Mouse (Mus musculus) testis, adult 2 months (tissue): ENCODE measurements at regions not wholly inside any gene's neighbourhood (a gene's known extent, or its start where the extent isn't known, plus 50 kb on each side); places are given as distances from the start of the nearest gene placed in this dataset.

Experiments
- CTCF ChIP-seq: fragments of 200-500 bp; IDR thresholded peaks from 2 replicates; pipeline ENCODE4 v1.5.1; 2012; ENCODE audit warnings: low read depth, mild to moderate bottlenecking, inconsistent platforms, low read length, moderate library complexity; ENCODE audit not compliant: control insufficient read depth, insufficient read depth, insufficient replicate concordance
- POLR2A ChIP-seq: fragments of 200-500 bp; IDR thresholded peaks from 2 replicates; pipeline ENCODE4 v1.6.1; 2012; ENCODE audit warnings: low read depth, mild to moderate bottlenecking, inconsistent platforms, low read length, moderate library complexity; ENCODE audit not compliant: control insufficient read depth

DNA sequence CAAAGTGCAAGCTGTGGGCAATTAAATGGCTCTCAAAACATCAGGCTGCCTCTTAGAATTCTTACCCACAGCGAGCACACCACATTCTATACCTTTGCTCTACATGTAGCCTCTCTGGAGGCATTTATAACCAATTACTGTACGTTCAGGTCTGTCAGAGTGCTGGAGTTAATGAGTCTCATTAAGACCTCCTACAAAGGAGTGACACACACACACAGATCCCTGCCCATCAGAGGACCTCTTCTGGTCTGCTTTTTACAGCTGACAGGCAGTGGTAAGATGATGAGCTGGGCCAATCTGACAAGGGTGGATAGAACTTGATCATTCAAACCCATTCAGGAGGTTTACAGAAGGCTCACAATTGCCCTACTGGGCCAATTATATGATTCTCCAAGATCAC is 110.4 kb upstream of the Lhx8 start:
- TF ChIP-seq POLR2A (no peak), CTCF (no peak)
